In genomic region chr10:118820901-118821300, GRCm38 (mm10) we compare ENCODE assay signal across 8 mouse cellular contexts. TPM values are rescaled to one million over a fixed set of nuclear protein-coding genes. Genes with fewer than 3 reads are reported as not detected.
DNase-seq lines count a peak whose midpoint lies in the region; ATAC-seq and TF ChIP-seq lines count a peak whose summit lies in the region.

No protein-coding gene starts in this region.

- no peaks in the 10 kb centered on the region for H3K79me2 ChIP-seq in CH12.LX (replicated peaks; ENCODE audit: control insufficient read depth, extremely low read depth, insufficient read depth, poor library complexity, severe bottlenecking)

- DNase-seq in CH12.LX (ENCODE audit: extremely low read depth) = no peak
- peak; percentile 78 for DNase-seq in embryo, embryonic 10 days (ENCODE audit: low spot score)
- DNase-seq in left cerebral cortex, postnatal 10 days (ENCODE audit: extremely low spot score in 1 of 2, low spot score in 2 of 2) = peak; percentile 59 to 75
- DNase-seq in urinary bladder, postnatal 14 days (ENCODE audit: low spot score) = no peak
- no peak for DNase-seq in heart, adult 9 months (ENCODE audit: low spot score in 2 of 2)
- DNase-seq in spleen, postnatal 14 days (ENCODE audit: low spot score in 2 of 2) = no peak

- no peaks in the 10 kb centered on the region for H3K36me3 ChIP-seq in CH12.LX (replicated peaks in 1 of 2; ENCODE audit: control insufficient read depth in 1 of 2, insufficient read depth in 1 of 2, low read length in 1 of 2)
- no peaks in the 10 kb centered on the region for H3K36me3 ChIP-seq in hindbrain, embryonic 12.5 days
- no peaks in the 10 kb centered on the region for H3K36me3 ChIP-seq in midbrain, embryonic 16.5 days (ENCODE audit: control insufficient read depth, insufficient read depth, low read length)

- H3K27ac ChIP-seq in CH12.LX (ENCODE audit: insufficient read depth, low read depth) = no peak overlapping the region
- no peak overlapping the region for H3K27ac ChIP-seq in hindbrain, embryonic 12.5 days
- no peak overlapping the region for H3K27ac ChIP-seq in midbrain, embryonic 16.5 days (ENCODE audit: low read length)

- H3K4me2 ChIP-seq in CH12.LX (ENCODE audit: insufficient read depth, low read depth, poor library complexity, severe bottlenecking) = no peak overlapping the region
- H3K4me2 ChIP-seq in hindbrain, embryonic 12.5 days (replicated peaks) = no peak overlapping the region
- no peak overlapping the region for H3K4me2 ChIP-seq in midbrain, embryonic 16.5 days (ENCODE audit: low read length)

- H3K27me3 ChIP-seq in CH12.LX (replicated peaks) = no peaks in the 10 kb centered on the region
- no peaks in the 10 kb centered on the region for H3K27me3 ChIP-seq in hindbrain, embryonic 12.5 days
- H3K27me3 ChIP-seq in midbrain, embryonic 16.5 days (ENCODE audit: control insufficient read depth, insufficient read depth, low read depth, low read length) = no peaks in the 10 kb centered on the region

- H3K4me1 ChIP-seq in CH12.LX (ENCODE audit: control insufficient read depth in 1 of 2, insufficient read depth in 2 of 2) = peaks cover 3 to 20% of the 10 kb centered on the region in 2 experiments; a peak in 3 of 4 replicates
- peaks cover 9% of the 10 kb centered on the region for H3K4me1 ChIP-seq in hindbrain, embryonic 12.5 days
- H3K4me1 ChIP-seq in midbrain, embryonic 16.5 days (ENCODE audit: control insufficient read depth, insufficient read depth, low read length) = 0 out of 2 replicates have a peak, but pooled peaks cover 3% of the 10 kb centered on the region

- in situ Hi-C loops in CH12.LX (cut with MboI; ENCODE audit: low pct_ligation_motif_present, low pct_unique_long_range_greater_than_20kb, low sequenced_read_pairs) = no loop called here

- H3K9ac ChIP-seq in CH12.LX (ENCODE audit: insufficient read depth, low read depth) = no peak overlapping the region
- H3K9ac ChIP-seq in hindbrain, embryonic 12.5 days = no peak overlapping the region
- no peak overlapping the region for H3K9ac ChIP-seq in midbrain, embryonic 16.5 days (ENCODE audit: low read depth, low read length)

- no peak overlapping the region for H3K4me3 ChIP-seq in CH12.LX (replicated peaks in 1 of 3; ENCODE audit: low read depth in 2 of 3, low read length in 2 of 3, poor library complexity in 1 of 3)
- no peak overlapping the region for H3K4me3 ChIP-seq in hindbrain, embryonic 12.5 days
- H3K4me3 ChIP-seq in midbrain, embryonic 16.5 days (ENCODE audit: low read depth, low read length) = no peak overlapping the region

- no peak for TF ChIP-seq EP300 in CH12.LX (IDR thresholded peaks at IDR 0.05; ENCODE audit: low read length)

- dilution Hi-C loops in CH12.LX (cut with MboI; ENCODE audit: extremely low pct_ligation_motif_present, extremely low pct_unique_long_range_greater_than_20kb, low sequenced_read_pairs) = no loop called here

- TF ChIP-seq POLR2A in CH12.LX (IDR thresholded peaks at IDR 0.05; ENCODE audit: low read depth, low read length) = no peak

- H3K9me3 ChIP-seq in CH12.LX (replicated peaks; ENCODE audit: low read length) = no peaks in the 10 kb centered on the region
- H3K9me3 ChIP-seq in hindbrain, embryonic 12.5 days (replicated peaks) = no peaks in the 10 kb centered on the region
- no peaks in the 10 kb centered on the region for H3K9me3 ChIP-seq in midbrain, embryonic 16.5 days (replicated peaks; ENCODE audit: control insufficient read depth, low read length, poor library complexity, severe bottlenecking)

- TF ChIP-seq RAD21 in CH12.LX (IDR thresholded peaks at IDR 0.05; ENCODE audit: low read depth, low read length) = no peak

- peak; percentile 85; the same call in 1 of the 2 replicates for ATAC-seq in hindbrain, embryonic 12.5 days (ENCODE audit: low FRiP score)
- ATAC-seq in midbrain, embryonic 16.5 days = peak; percentile 77

- no peak for TF ChIP-seq CTCF in CH12.LX (conservative IDR thresholded peaks at IDR 0.05 in 1 of 2, IDR thresholded peaks at IDR 0.05 in 1 of 2; ENCODE audit: low read depth in 2 of 2, low read length in 2 of 2)

- WGBS in hindbrain, embryonic 12.5 days = 30% methylated on average over 7 of the region's 7 CpGs
- 34% methylated on average over 7 of the region's 7 CpGs for WGBS in midbrain, embryonic 16.5 days

- intact Hi-C loops in left cerebral cortex, postnatal 10 days (cut with DNase I) = no loop called here

TF ChIP-seq in CH12.LX, 34 proteins besides CTCF, POLR2A, EP300 and RAD21:
- TF ChIP-seq TCF12 (IDR thresholded peaks at IDR 0.05; ENCODE audit: low read depth, low read length) (no peak), BHLHE40 (IDR thresholded peaks at IDR 0.05; ENCODE audit: low read depth, low read length) (peak; percentile 29; the same call in 1 of the 2 replicates), POLR2AphosphoS2 (IDR thresholded peaks at IDR 0.05; ENCODE audit: low read depth, low read length) (no peak)

RNA-seq across cellular contexts. Expression of gene Dyrk2, which starts 49.1 kb away (rescaled TPM):
- total RNA-seq in CH12.LX (2012; rRNA removed) (6.6 and 11.4 TPM in 2 replicates), CH12.LX (2014; rRNA removed) (14.7 and 18.3 TPM in 2 replicates)
- polyA plus RNA-seq in CH12.LX (2012; ENCODE audit: insufficient read length, low read depth) = 13.6 and 15.2 TPM in 2 replicates
- polyA plus RNA-seq in hindbrain, embryonic 12.5 days (2016; fragmentation: Nextera tagmentation; extraction: Ambion mirVana) = 11.4 and 13.6 TPM in 2 replicates
- total RNA-seq in left cerebral cortex, postnatal 10 days (2021) = 100 to 1,000 TPM in 1 of 2 experiments, 10 to 100 TPM in 1; 77.7 to 102 TPM
- 12.3 and 13.3 TPM in 2 replicates for polyA plus RNA-seq in midbrain, embryonic 16.5 days (2015; fragmentation: Nextera tagmentation; extraction: Ambion mirVana)

Comparison
In these comparisons a context has a peak if more than half of its experiments do, and no peak if none do; other contexts are left out.
1. DNase-seq: peak in embryo, embryonic 10 days (single experiment) and left cerebral cortex, postnatal 10 days (2 of 2); none in CH12.LX (single experiment), urinary bladder, postnatal 14 days (single experiment), heart, adult 9 months (0 of 2) and spleen, postnatal 14 days (0 of 2).